Mouse (Mus musculus) ES-E14 (cell line): ENCODE measurements around the gene Klhl30.

Source experiments
- CHD2 ChIP-seq: IDR thresholded peaks from 2 replicates; pipeline ENCODE4 v1.6.1; 2014; ENCODE audit warnings: mild to moderate bottlenecking, low read depth, low read length, inconsistent platforms
- MAFK ChIP-seq: IDR thresholded peaks from 2 replicates; pipeline ENCODE4 v1.6.1; 2014; ENCODE audit warnings: mild to moderate bottlenecking, low read depth, low read length, inconsistent platforms; ENCODE audit not compliant: insufficient read depth
- ZC3H11A ChIP-seq: IDR thresholded peaks from 2 replicates; pipeline ENCODE4 v1.6.1; 2012; ENCODE audit warnings: low read depth, mild to moderate bottlenecking, inconsistent platforms, low read length, borderline replicate concordance

DNA sequence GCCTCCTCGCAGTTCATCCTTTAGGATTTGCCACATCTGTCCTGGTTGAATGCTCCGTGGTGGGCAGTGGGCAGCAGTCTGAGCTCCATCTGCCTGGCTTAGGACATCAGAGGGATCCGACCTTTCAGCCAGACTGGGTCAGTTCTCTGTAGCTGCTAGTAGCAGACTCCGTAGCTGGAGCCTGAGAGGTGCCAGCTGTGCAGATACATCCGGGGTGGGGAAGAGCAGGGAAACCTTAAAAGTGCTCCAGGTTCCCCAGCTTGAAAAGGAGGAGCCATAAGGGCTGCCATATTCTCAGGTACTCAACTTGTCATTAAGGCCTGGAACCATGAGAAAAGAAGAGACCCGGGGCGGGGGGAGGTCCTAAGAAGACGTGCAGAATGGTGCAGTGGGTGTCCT is 15.0 kb downstream of the Klhl30 start:
- TF ChIP-seq MAFK, result no peak
- TF ChIP-seq ZC3H11A, result no peak
- no peak for TF ChIP-seq CHD2
